Mouse (Mus musculus): ENCODE results near the gene Atl2. TPM values are rescaled to one million over a fixed set of nuclear protein-coding genes. Genes with fewer than 3 reads are reported as not detected.

Gene Atl2
- total and polyA plus RNA-seq, 2 experiments from 2014 or later = 24.3 to 34.9 TPM

GRCm38 (mm10) chr17:79817551-79817950 is 78.4 kb downstream of the Atl2 start:
- ATAC-seq (no peak), DNase-seq (ENCODE audit: low spot score) (no peak)
- Histone ChIP-seq H3K9me3 (ENCODE audit: low read length) (no peaks in the 10 kb centered on the region), H3K36me3 (ENCODE audit: insufficient read depth, low read length) (no peaks in the 10 kb centered on the region), H3K27me3 (ENCODE audit: insufficient read depth, low read length) (peaks cover 11% of the 10 kb centered on the region; the same call in 1 of the 2 replicates), H3K4me1 (ENCODE audit: insufficient read depth, low read length) (no peaks in the 10 kb centered on the region), H3K9ac (replicated peaks; ENCODE audit: low read length) (no peak overlapping the region), H3K4me2 (ENCODE audit: low read depth, low read length) (no peak overlapping the region), H3K4me3 (ENCODE audit: low read length) (no peak overlapping the region), H3K27ac (no peak overlapping the region)
- no peak for TF ChIP-seq CTCF (IDR thresholded peaks at IDR 0.05; ENCODE audit: low read depth)
- 54% methylated on average over 9 of the region's 9 CpGs for WGBS

- Histone ChIP-seq H3K9me3 (ENCODE audit: low read length) (no peaks in the 10 kb centered on the region), H3K4me1 (ENCODE audit: insufficient read depth, low read length) (no peaks in the 10 kb centered on the region), H3K9ac (replicated peaks; ENCODE audit: low read length) (no peak overlapping the region), H3K27me3 (ENCODE audit: insufficient read depth, low read length) (peaks cover 10% of the 10 kb centered on the region; the same call in 1 of the 2 replicates), H3K4me2 (ENCODE audit: low read depth, low read length) (no peak overlapping the region), H3K4me3 (ENCODE audit: low read length) (no peak overlapping the region), H3K36me3 (ENCODE audit: insufficient read depth, low read length) (no peaks in the 10 kb centered on the region), H3K27ac (no peak overlapping the region)
- WGBS = 80% methylated on average over 6 of the region's 6 CpGs
- ATAC-seq (no peak), DNase-seq (ENCODE audit: low spot score) (no peak)
- no peak for TF ChIP-seq CTCF (IDR thresholded peaks at IDR 0.05; ENCODE audit: low read depth)
Observed at GRCm38 (mm10) chr17:79816896-79817295, 79.0 kb downstream of the Atl2 start.

- H3K27ac ChIP-seq = no peak overlapping the region
- no peaks in the 10 kb centered on the region for H3K9me3 ChIP-seq (ENCODE audit: low read length)
- TF ChIP-seq CTCF (IDR thresholded peaks at IDR 0.05; ENCODE audit: low read depth) = no peak
- no peak for ATAC-seq
- 83% methylated on average over 9 of the region's 9 CpGs for WGBS
- no peak for DNase-seq (ENCODE audit: low spot score)
- no peak overlapping the region for H3K9ac ChIP-seq (replicated peaks; ENCODE audit: low read length)
- H3K4me1 ChIP-seq (ENCODE audit: insufficient read depth, low read length) = no peaks in the 10 kb centered on the region
- H3K4me3 ChIP-seq (ENCODE audit: low read length) = no peak overlapping the region
- H3K4me2 ChIP-seq (ENCODE audit: low read depth, low read length) = no peak overlapping the region
- H3K36me3 ChIP-seq (ENCODE audit: insufficient read depth, low read length) = no peaks in the 10 kb centered on the region
- no peaks in the 10 kb centered on the region for H3K27me3 ChIP-seq (ENCODE audit: insufficient read depth, low read length)
Observed at GRCm38 (mm10) chr17:79810421-79810820, 85.5 kb downstream of the Atl2 start.

GRCm38 (mm10) chr17:79809491-79810316 is 86.2 kb downstream of the Atl2 start:
- H3K4me1 ChIP-seq (ENCODE audit: insufficient read depth, low read length) = no peaks in the 10 kb centered on the region
- no peak for DNase-seq (ENCODE audit: low spot score)

GRCm38 (mm10) chr17:79807237-79807930 is 88.5 kb downstream of the Atl2 start:
- no peaks in the 10 kb centered on the region for H3K9me3 ChIP-seq (ENCODE audit: low read length)
- 83% methylated on average over 8 of the region's 8 CpGs for WGBS
- H3K27me3 ChIP-seq (ENCODE audit: insufficient read depth, low read length) = no peaks in the 10 kb centered on the region
- H3K4me2 ChIP-seq (ENCODE audit: low read depth, low read length) = no peak overlapping the region
- no peak for TF ChIP-seq CTCF (IDR thresholded peaks at IDR 0.05; ENCODE audit: low read depth)
- no peak overlapping the region for H3K4me3 ChIP-seq (ENCODE audit: low read length)
- no peaks in the 10 kb centered on the region for H3K4me1 ChIP-seq (ENCODE audit: insufficient read depth, low read length)
- no peaks in the 10 kb centered on the region for H3K36me3 ChIP-seq (ENCODE audit: insufficient read depth, low read length)
- H3K9ac ChIP-seq (replicated peaks; ENCODE audit: low read length) = no peak overlapping the region
- no peak for DNase-seq (ENCODE audit: low spot score)
- ATAC-seq = no peak
- no peak overlapping the region for H3K27ac ChIP-seq

More at GRCm38 (mm10) chr17:79809491-79810316, 86.2 kb downstream of the Atl2 start:
- WGBS = 78% methylated on average over 23 of the region's 23 CpGs
- H3K36me3 ChIP-seq (ENCODE audit: insufficient read depth, low read length) = no peaks in the 10 kb centered on the region
- no peak overlapping the region for H3K9ac ChIP-seq (replicated peaks; ENCODE audit: low read length)
- H3K27ac ChIP-seq = no peak overlapping the region
- H3K9me3 ChIP-seq (ENCODE audit: low read length) = no peaks in the 10 kb centered on the region
- no peaks in the 10 kb centered on the region for H3K27me3 ChIP-seq (ENCODE audit: insufficient read depth, low read length)
- no peak overlapping the region for H3K4me3 ChIP-seq (ENCODE audit: low read length)
- no peak overlapping the region for H3K4me2 ChIP-seq (ENCODE audit: low read depth, low read length)
- TF ChIP-seq CTCF (IDR thresholded peaks at IDR 0.05; ENCODE audit: low read depth) = no peak
- ATAC-seq = no peak

GRCm38 (mm10) chr17:79804747-79805146 is 91.2 kb downstream of the Atl2 start:
- H3K4me3 ChIP-seq (ENCODE audit: low read length) = no peak overlapping the region
- no peaks in the 10 kb centered on the region for H3K36me3 ChIP-seq (ENCODE audit: insufficient read depth, low read length)
- TF ChIP-seq CTCF (IDR thresholded peaks at IDR 0.05; ENCODE audit: low read depth) = no peak
- H3K4me2 ChIP-seq (ENCODE audit: low read depth, low read length) = no peak overlapping the region
- no peak for ATAC-seq
- no peaks in the 10 kb centered on the region for H3K4me1 ChIP-seq (ENCODE audit: insufficient read depth, low read length)
- no peaks in the 10 kb centered on the region for H3K9me3 ChIP-seq (ENCODE audit: low read length)
- H3K27me3 ChIP-seq (ENCODE audit: insufficient read depth, low read length) = no peaks in the 10 kb centered on the region
- DNase-seq (ENCODE audit: low spot score) = no peak
- H3K9ac ChIP-seq (replicated peaks; ENCODE audit: low read length) = no peak overlapping the region
- H3K27ac ChIP-seq = no peak overlapping the region
- 81% methylated on average over 2 of the region's 2 CpGs for WGBS
